In genomic region chr1:185292646-185293360, GRCm38 (mm10) we compare ENCODE assay signal across 20 mouse cellular contexts. TPM values are rescaled to one million over a fixed set of nuclear protein-coding genes. Genes with fewer than 3 reads are reported as not detected.
DNase-seq lines count a peak whose midpoint lies in the region; ATAC-seq and TF ChIP-seq lines count a peak whose summit lies in the region.
"Had no signal": no experiment of that assay in that cellular context is flagged by ENCODE, and none has a peak within 500 bp of the region (broad histone marks: within the 10 kb centered on the region; RNA-seq: fewer than 3 reads in every experiment).

No protein-coding gene starts in this region.

- H3K27ac ChIP-seq in intestine, postnatal 0 days (ENCODE audit: low read depth, low read length) = peak overlapping the region; percentile 22; the same call in 1 of the 2 replicates
- H3K27ac ChIP-seq in intestine, embryonic 16.5 days (ENCODE audit: low read length) = no peak overlapping the region
- H3K27ac ChIP-seq: forebrain, embryonic 12.5 days; heart, embryonic 15.5 days; hindbrain, embryonic 15.5 days; layer of hippocampus, adult 2 months; liver, embryonic 13.5 days; midbrain, embryonic 13.5 days had no signal

- peak; percentile 78 to 80 for DNase-seq in cerebellum, postnatal 14 days
- peak; percentile 33 for DNase-seq in testis, postnatal 10 days (ENCODE audit: low spot score)
- DNase-seq in testis, postnatal 14 days (ENCODE audit: low spot score) = no peak
- DNase-seq in lung, postnatal 36 days = no peak
- DNase-seq: adrenal gland, postnatal 14 days; heart, postnatal 4 days; liver, embryonic 13.5 days; lung, adult 2 months; lung, postnatal 14 days had no signal

- no peaks in the 10 kb centered on the region for H3K9me3 ChIP-seq in intestine, postnatal 0 days (ENCODE audit: control insufficient read depth)
- H3K9me3 ChIP-seq in intestine, embryonic 16.5 days (ENCODE audit: control insufficient read depth, low read length) = no peaks in the 10 kb centered on the region
- H3K9me3 ChIP-seq: forebrain, embryonic 12.5 days; heart, embryonic 15.5 days; hindbrain, embryonic 15.5 days; liver, embryonic 13.5 days; megakaryocyte, embryonic 14.5 days; midbrain, embryonic 13.5 days had no signal

- no peaks in the 10 kb centered on the region for H3K27me3 ChIP-seq in intestine, postnatal 0 days (replicated peaks; ENCODE audit: control insufficient read depth, insufficient read depth, low read length)
- no peaks in the 10 kb centered on the region for H3K27me3 ChIP-seq in intestine, embryonic 16.5 days (replicated peaks; ENCODE audit: control insufficient read depth, insufficient read depth, low read length)
- H3K27me3 ChIP-seq: forebrain, embryonic 12.5 days; heart, embryonic 15.5 days; hindbrain, embryonic 15.5 days; liver, embryonic 13.5 days; megakaryocyte, embryonic 14.5 days; midbrain, embryonic 13.5 days had no signal

- no peak overlapping the region for H3K9ac ChIP-seq in intestine, postnatal 0 days (ENCODE audit: low read depth, low read length)
- no peak overlapping the region for H3K9ac ChIP-seq in intestine, embryonic 16.5 days (ENCODE audit: low read depth, low read length)
- H3K9ac ChIP-seq: forebrain, embryonic 12.5 days; heart, embryonic 15.5 days; hindbrain, embryonic 15.5 days; liver, embryonic 13.5 days; midbrain, embryonic 13.5 days had no signal

- no peak overlapping the region for H3K4me3 ChIP-seq in intestine, postnatal 0 days (ENCODE audit: low read depth, low read length)
- H3K4me3 ChIP-seq in intestine, embryonic 16.5 days (ENCODE audit: low read length) = no peak overlapping the region
- H3K4me3 ChIP-seq: erythroblast, embryonic 14.5 days; forebrain, embryonic 12.5 days; heart, embryonic 15.5 days; hindbrain, embryonic 15.5 days; layer of hippocampus, adult 2 months; liver, embryonic 13.5 days; megakaryocyte, embryonic 14.5 days; midbrain, embryonic 13.5 days had no signal

- ATAC-seq in cerebellum, adult (ENCODE audit: insufficient number of reproducible peaks, low FRiP score, low TSS enrichment) = no peak
- ATAC-seq in intestine, postnatal 0 days = no peak
- no peak; the same call in 1 of the 2 replicates for ATAC-seq in intestine, embryonic 16.5 days
- ATAC-seq: CD4-positive, CD25-positive, alpha-beta regulatory T cell, adult 4 months; midbrain, embryonic 13.5 days had no signal

- no peaks in the 10 kb centered on the region for H3K4me1 ChIP-seq in intestine, postnatal 0 days (replicated peaks; ENCODE audit: control insufficient read depth, insufficient read depth, low read length)
- H3K4me1 ChIP-seq in intestine, embryonic 16.5 days (ENCODE audit: control insufficient read depth, insufficient read depth, low read length) = no peaks in the 10 kb centered on the region
- H3K4me1 ChIP-seq: forebrain, embryonic 12.5 days; heart, embryonic 15.5 days; hindbrain, embryonic 15.5 days; liver, embryonic 13.5 days; megakaryocyte, embryonic 14.5 days; midbrain, embryonic 13.5 days had no signal

- no peak overlapping the region for H3K4me2 ChIP-seq in intestine, postnatal 0 days (replicated peaks; ENCODE audit: low read depth)
- H3K4me2 ChIP-seq in intestine, embryonic 16.5 days (ENCODE audit: low read depth, low read length) = no peak overlapping the region
- H3K4me2 ChIP-seq: forebrain, embryonic 12.5 days; heart, embryonic 15.5 days; hindbrain, embryonic 15.5 days; liver, embryonic 13.5 days; midbrain, embryonic 13.5 days had no signal

- TF ChIP-seq CTCF in intestine, postnatal 0 days (IDR thresholded peaks at IDR 0.05; ENCODE audit: low read depth) = no peak

- WGBS in intestine, postnatal 0 days = 93% methylated on average over 10 of the region's 10 CpGs
- 90% methylated on average over 10 of the region's 10 CpGs for WGBS in intestine, embryonic 16.5 days

- peaks cover 83% of the 10 kb centered on the region for H3K36me3 ChIP-seq in intestine, postnatal 0 days (ENCODE audit: control insufficient read depth, insufficient read depth)
- peaks cover 12% of the 10 kb centered on the region for H3K36me3 ChIP-seq in intestine, embryonic 16.5 days (ENCODE audit: control insufficient read depth, insufficient read depth, low read length)

RNA-seq across cellular contexts. Expression of gene Iars2, which starts 36.4 kb away (rescaled TPM):
- 64.1 and 64.9 TPM in 2 replicates for polyA plus RNA-seq in intestine, postnatal 0 days (2015; fragmentation: Nextera tagmentation; extraction: Ambion mirVana)
- 86.6 and 109 TPM in 2 replicates for polyA plus RNA-seq in intestine, embryonic 16.5 days (2015; fragmentation: Nextera tagmentation; extraction: Ambion mirVana)

RNA-seq across cellular contexts. Expression of gene Bpnt1, which starts 39.1 kb away (rescaled TPM):
- 302 and 311 TPM in 2 replicates for polyA plus RNA-seq in intestine, postnatal 0 days (2015; fragmentation: Nextera tagmentation; extraction: Ambion mirVana)
- polyA plus RNA-seq in intestine, embryonic 16.5 days (2015; fragmentation: Nextera tagmentation; extraction: Ambion mirVana) = 345 and 365 TPM in 2 replicates

Comparison
In these comparisons a context has a peak if more than half of its experiments do, and no peak if none do; other contexts are left out.
1. DNase-seq: peak in cerebellum, postnatal 14 days (2 of 2) and testis, postnatal 10 days (single experiment); none in testis, postnatal 14 days (single experiment) and lung, postnatal 36 days (single experiment).